Mouse (Mus musculus): ENCODE results near the gene Hagh. TPM values are rescaled to one million over a fixed set of nuclear protein-coding genes. Genes with fewer than 3 reads are reported as not detected.
A peak's percentile ranks its signal among the peaks of the same experiment; 100 is the strongest.

The Hagh gene
- 100 to 1,000 TPM; 129 to 141 TPM for total RNA-seq (2021)
- long read RNA-seq, experiment 1, transcript Hagh-202 (9 exons, 1,191 nt) = major isoform, 74 of 84 reads
- long read RNA-seq, experiment 1, partial matches to known transcripts = 2 of 84 reads
- long read RNA-seq, experiment 1, other reads (novel, unspliced or antisense) = 8 of 84 reads
- long read RNA-seq, experiment 2, transcript Hagh-202 (9 exons, 1,191 nt) = major isoform, 54 of 67 reads
- long read RNA-seq, experiment 2, partial matches to known transcripts = 6 of 67 reads
- long read RNA-seq, experiment 2, other reads (novel, unspliced or antisense) = 6 of 67 reads

DNA sequence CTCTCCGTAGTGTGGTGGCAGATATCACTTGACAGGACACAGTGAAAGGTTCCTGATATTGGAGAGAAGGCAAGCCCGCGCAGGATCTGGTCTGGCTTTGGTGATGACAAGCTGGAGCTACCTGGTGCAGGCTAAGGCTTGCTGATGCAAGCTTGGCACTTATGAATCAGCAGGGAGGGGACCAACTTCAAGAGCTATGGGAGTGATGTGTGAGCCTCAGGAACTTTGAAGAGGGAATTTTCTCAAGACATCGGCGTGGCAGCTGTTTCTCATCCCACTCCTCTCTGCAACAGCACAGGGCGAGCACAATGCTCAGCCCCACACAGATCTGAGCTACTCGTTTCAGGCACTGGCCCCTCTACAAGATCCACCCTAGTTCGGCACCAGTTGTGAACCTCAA lies at the start of gene Hagh:
Gene Hagh, plus strand, starts transcription at position 302 of the 400 bp plus-strand sequence.
- no peak within 1 kb of the TSS for H3K27ac ChIP-seq
- intact Hi-C loops (cut with DNase I) = no loop called here
- TF ChIP-seq CTCF (IDR thresholded peaks at IDR 0.05) = no peak
- no peak for DNase-seq (ENCODE audit: extremely low spot score in 1 of 2, low spot score in 2 of 2)
- no peak within 1 kb of the TSS for H3K4me3 ChIP-seq

- no peak for DNase-seq (ENCODE audit: extremely low spot score in 1 of 2, low spot score in 2 of 2)
- Histone ChIP-seq H3K27ac (no peak overlapping the region), H3K4me3 (no peak overlapping the region)
- intact Hi-C loops (cut with DNase I) = no loop called here
- no peak for TF ChIP-seq CTCF (IDR thresholded peaks at IDR 0.05)
Observed at GRCm38 (mm10) chr17:24792190-24792589, 47.8 kb upstream of the Hagh start.

DNA sequence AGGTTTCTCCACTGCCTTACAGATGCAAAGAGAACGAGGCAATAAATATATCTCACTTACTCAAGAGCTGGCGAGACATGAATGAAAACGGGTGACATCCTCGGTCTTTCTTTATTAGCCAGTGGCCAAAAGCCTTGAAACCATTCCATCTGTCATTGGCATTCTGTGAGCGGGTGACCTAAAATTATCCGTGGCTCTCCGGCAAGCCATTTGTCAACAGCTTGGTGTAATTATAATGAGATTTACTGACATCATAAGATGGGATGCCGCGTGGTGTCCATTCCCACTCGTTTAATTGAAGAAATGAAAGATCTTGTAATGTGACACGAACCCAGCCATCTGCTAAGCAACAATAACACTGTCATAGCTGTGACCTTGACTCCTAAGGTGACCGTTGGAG lies 45.2 kb upstream of the Hagh start:
- no peak overlapping the region for H3K4me3 ChIP-seq
- H3K27ac ChIP-seq = no peak overlapping the region
- intact Hi-C loops (cut with DNase I) = no loop called here
- no peak for TF ChIP-seq CTCF (IDR thresholded peaks at IDR 0.05)
- DNase-seq (ENCODE audit: extremely low spot score in 1 of 2, low spot score in 2 of 2) = no peak

- no peak for TF ChIP-seq CTCF (IDR thresholded peaks at IDR 0.05)
- intact Hi-C loops (cut with DNase I) = no loop called here
- Histone ChIP-seq H3K27ac (no peak overlapping the region), H3K4me3 (no peak overlapping the region)
- no peak for DNase-seq (ENCODE audit: extremely low spot score in 1 of 2, low spot score in 2 of 2)
Observed at GRCm38 (mm10) chr17:24796969-24797368, 43.0 kb upstream of the Hagh start.

GRCm38 (mm10) chr17:24798229-24798628 lies 41.7 kb upstream of the Hagh start:
- no peak for TF ChIP-seq CTCF (IDR thresholded peaks at IDR 0.05)

DNA sequence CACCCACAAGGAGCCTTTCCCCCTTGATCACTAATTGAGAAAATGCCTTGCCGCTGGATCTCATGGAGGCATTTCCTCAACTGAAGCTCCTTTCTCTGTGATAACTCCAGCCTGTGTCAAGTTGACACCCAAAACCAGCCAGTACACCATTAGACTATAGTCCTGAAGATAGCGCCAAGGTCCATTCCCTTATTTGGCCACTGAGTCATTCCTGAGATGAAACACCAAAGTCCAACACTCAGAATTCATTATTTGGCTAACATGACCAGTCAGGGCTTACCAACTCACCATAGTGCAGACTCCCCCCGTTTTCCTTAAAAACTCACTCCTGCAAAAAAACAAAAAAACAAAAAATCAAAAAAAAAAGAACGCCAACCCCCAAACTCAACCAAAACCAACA lies 40.5 kb upstream of the Hagh start:
- Histone ChIP-seq H3K4me3 (no peak overlapping the region), H3K27ac (no peak overlapping the region)
- intact Hi-C loops (cut with DNase I) = no loop called here
- DNase-seq (ENCODE audit: extremely low spot score in 1 of 2, low spot score in 2 of 2) = no peak
- no peak for TF ChIP-seq CTCF (IDR thresholded peaks at IDR 0.05)

More at GRCm38 (mm10) chr17:24798229-24798628, 41.7 kb upstream of the Hagh start:
- H3K27ac ChIP-seq = no peak overlapping the region
- no peak for DNase-seq (ENCODE audit: extremely low spot score in 1 of 2, low spot score in 2 of 2)
- H3K4me3 ChIP-seq = no peak overlapping the region
- intact Hi-C loops (cut with DNase I) = no loop called here

- intact Hi-C loops (cut with DNase I) = no loop called here
- Histone ChIP-seq H3K27ac (no peak overlapping the region), H3K4me3 (no peak overlapping the region)
- DNase-seq (ENCODE audit: extremely low spot score in 1 of 2, low spot score in 2 of 2) = no peak
- no peak; the same call in 1 of the 2 replicates for TF ChIP-seq CTCF (IDR thresholded peaks at IDR 0.05)
Observed at GRCm38 (mm10) chr17:24800524-24800923, 39.4 kb upstream of the Hagh start.

DNA sequence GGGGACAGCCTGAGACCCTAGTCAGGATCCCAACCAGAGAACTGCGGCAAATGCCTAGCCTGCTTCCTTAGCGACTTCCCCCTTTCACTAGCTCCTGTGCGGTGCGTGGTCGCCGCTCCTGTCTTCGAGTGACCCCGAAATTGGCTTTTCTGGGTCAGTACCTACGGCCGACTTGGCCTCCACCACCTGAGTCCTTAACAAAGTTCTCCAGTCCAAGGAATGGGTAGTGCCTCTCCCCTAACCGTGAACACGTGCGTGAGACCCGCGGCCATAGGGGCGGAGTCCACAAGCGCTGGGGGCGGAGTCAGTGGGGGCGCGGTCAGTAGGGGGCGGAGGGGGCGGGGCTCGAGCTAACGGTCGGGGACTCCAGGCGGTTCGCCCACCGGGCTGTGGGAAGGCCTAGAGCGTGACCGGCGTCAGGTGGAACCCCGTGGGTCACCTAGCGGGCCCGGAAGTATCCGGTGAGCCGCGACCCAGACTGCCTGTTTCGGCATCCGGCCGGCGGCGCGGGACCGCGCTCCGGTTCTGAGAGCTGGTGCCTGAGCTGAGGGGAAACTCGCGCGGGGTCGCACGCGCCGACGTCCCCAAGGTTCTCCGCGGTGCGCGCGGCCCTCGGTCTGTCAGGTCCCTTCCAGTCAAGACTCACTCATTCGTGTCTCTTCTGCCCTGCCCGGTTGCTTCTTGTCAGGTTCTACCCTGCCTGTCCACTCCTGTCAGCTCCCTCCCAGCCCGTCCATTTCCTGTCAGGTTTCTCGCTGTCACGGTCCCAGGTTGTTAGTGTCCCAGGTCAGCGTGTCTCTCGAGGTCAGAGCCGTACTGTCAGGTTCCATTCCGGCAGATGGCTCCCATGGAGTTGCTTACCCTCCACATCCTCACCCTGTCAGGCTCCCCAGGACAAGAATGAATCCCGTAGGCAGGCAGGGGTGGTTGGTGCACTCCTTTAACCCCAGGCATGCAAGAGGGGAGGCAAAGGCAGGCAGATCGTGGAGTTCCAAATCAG lies 35.7 kb upstream of the Hagh start, which contains the start of gene Meiob:
Gene Meiob, plus strand, starts transcription at position 338 of the 1,000 bp plus-strand sequence.
- intact Hi-C loops (cut with DNase I) = no loop called here

DNA sequence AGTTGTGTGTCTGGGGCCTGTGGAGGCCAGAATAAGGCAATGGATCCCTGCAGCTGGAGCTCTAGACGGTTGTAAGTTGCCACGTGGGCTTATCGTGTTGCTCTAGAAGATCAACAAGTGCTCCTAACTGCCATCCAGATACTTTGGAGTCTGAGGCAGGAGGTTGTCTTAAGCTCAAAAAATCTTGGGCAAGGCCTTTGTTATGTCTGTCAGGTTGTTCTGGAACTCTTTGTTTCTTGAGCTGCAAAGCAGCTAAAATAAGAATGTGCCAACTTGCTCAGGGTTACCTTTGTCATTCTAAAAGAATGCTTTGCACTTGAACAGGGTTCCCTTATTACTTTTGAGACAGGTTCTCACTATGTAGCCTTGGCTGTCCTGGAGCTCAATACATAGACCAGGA lies 28.7 kb upstream of the Hagh start:
- intact Hi-C loops (cut with DNase I) = no loop called here
- no peak for DNase-seq (ENCODE audit: extremely low spot score in 1 of 2, low spot score in 2 of 2)
- TF ChIP-seq CTCF (IDR thresholded peaks at IDR 0.05) = no peak
- no peak overlapping the region for H3K27ac ChIP-seq
- H3K4me3 ChIP-seq = no peak overlapping the region

More for the DNA sequence above, 35.7 kb upstream of the Hagh start, which contains the start of gene Meiob:
- no peak for TF ChIP-seq CTCF (IDR thresholded peaks at IDR 0.05)
- Histone ChIP-seq H3K4me3 (peak within 1 kb of the TSS; percentile 51), H3K27ac (no peak within 1 kb of the TSS)
- peak; percentile 13 to 19 for DNase-seq (ENCODE audit: extremely low spot score in 1 of 2, low spot score in 2 of 2)

DNA sequence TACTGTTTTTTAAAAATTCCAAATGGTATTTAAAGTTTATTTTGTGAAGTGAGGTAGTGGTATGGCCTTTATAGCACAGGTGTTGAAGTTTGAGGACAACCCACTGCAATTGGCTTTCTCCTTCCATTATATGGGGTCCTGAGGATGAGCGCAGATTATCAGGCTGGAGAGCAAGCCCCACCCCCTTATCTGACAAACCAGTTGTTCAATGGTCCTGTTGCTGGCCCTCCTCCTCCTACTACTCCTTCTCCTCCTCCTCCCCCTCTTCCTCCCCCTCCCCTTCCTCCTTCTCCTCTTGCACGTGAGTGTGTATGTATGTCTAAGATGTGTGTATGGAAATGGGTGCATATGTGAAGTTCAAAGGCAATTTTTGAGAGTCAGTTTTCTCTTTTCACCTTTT lies 27.7 kb upstream of the Hagh start:
- DNase-seq (ENCODE audit: extremely low spot score in 1 of 2, low spot score in 2 of 2) = no peak
- Histone ChIP-seq H3K27ac (no peak overlapping the region), H3K4me3 (no peak overlapping the region)
- intact Hi-C loops (cut with DNase I) = no loop called here
- TF ChIP-seq CTCF (IDR thresholded peaks at IDR 0.05) = no peak

- DNase-seq (ENCODE audit: extremely low spot score in 1 of 2, low spot score in 2 of 2) = no peak
- intact Hi-C loops (cut with DNase I) = no loop called here
Observed at GRCm38 (mm10) chr17:24815256-24815655, 24.7 kb upstream of the Hagh start.

GRCm38 (mm10) chr17:24817503-24817902 lies 22.4 kb upstream of the Hagh start:
- no peak overlapping the region for H3K27ac ChIP-seq
- DNase-seq (ENCODE audit: extremely low spot score in 1 of 2, low spot score in 2 of 2) = no peak
- peak; percentile 59 for TF ChIP-seq CTCF (IDR thresholded peaks at IDR 0.05)
- H3K4me3 ChIP-seq = no peak overlapping the region
- intact Hi-C loops (cut with DNase I) = no loop called here

More at GRCm38 (mm10) chr17:24815256-24815655, 24.7 kb upstream of the Hagh start:
- no peak for TF ChIP-seq CTCF (IDR thresholded peaks at IDR 0.05)
- H3K4me3 ChIP-seq = no peak overlapping the region
- no peak overlapping the region for H3K27ac ChIP-seq
